Mouse (Mus musculus): ENCODE results near the gene Lypd5.
"Not testable (repeated sequence)": the region's sequence is repeated elsewhere in the genome, so short reads cannot be mapped to it uniquely, and the experiment has no call there.

The Lypd5 gene

GRCm38 (mm10) chr7:24379934-24380333, 30.9 kb downstream of the Lypd5 start:
- DNase-seq (ENCODE audit: inconsistent age in 2 of 2, low spot score in 1 of 2), result peak in 1 of 2 experiments; percentile 18

GRCm38 (mm10) chr7:24380370-24380769, 31.4 kb downstream of the Lypd5 start:
- no peak for DNase-seq (ENCODE audit: inconsistent age in 2 of 2, low spot score in 1 of 2)

DNA sequence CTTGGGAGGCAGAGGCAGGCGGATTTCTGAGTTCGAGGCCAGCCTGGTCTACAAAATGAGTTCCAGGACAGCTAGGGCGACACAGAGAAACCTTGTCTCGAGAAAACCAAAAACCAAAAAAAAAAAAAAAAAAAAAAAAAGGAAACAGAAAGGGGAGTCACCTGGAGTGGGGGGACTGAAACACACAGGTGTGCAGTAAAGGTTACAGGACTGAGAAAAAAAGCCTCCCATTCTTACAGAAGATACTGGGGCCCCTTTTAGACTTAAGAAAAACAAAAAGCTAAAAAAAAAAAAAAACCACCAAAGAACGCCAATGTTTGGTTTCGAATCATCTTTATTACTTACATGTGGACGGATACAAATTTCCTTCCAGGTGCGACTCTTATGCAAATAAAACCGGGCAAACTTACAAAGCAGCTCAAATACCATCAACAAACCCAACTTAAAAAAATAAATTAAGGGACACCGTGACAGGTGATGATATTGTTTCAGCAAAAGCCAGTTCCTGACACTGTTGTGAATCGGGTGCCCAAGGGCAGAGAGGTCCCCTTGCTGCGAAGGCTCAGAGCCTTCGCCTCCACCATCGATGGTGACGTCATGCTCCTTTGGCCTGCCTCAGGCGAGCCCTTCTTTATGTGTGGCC, 33.9 kb downstream of the Lypd5 start:
- DNase-seq (ENCODE audit: inconsistent age in 2 of 2, low spot score in 1 of 2), result peak in 1 of 2 experiments; percentile 17

DNA sequence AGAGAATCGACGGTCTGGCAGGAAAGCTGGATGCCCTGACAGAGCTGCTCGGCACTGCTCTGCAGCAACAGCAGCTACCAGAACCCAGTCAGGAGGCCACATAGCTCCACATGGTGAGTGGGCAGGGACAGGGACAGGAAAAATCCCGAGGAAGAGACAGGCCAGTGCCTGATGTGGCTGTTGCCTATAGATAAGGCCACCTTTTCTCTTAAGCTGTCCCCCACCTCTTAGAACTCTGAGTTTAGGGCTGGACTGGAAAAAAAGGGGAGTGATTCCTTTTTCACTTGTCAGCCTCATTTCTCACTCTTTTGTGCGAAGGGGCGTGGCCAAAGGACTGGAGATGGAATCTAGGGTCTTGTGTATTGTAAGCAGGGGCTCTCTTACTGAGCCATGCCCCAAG, 35.1 kb downstream of the Lypd5 start:
- no peak for DNase-seq (ENCODE audit: inconsistent age in 2 of 2, low spot score in 1 of 2)

DNA sequence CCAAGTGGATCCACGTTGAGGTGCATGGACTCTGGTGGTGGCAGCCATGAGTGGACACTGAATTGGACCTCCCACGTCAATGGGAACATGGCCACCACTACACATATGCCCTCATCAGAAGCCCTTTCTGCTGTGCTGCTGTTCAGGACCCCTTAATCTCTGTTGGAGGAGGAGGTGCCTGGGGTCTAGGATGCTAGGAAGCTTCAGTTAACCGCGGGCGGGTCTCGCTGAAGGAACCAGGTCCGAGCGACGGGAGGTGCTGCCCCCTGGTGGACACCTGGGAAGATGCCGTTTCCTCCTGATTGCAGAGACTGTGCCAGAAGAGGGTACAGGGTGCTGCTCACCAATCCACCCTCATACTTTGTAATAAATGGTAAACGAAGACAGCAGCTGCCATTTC, 35.8 kb downstream of the Lypd5 start:
- peak; percentile 75 to 89 for DNase-seq (ENCODE audit: inconsistent age in 2 of 2, low spot score in 1 of 2)

- peak; percentile 95 to 96 for DNase-seq (ENCODE audit: inconsistent age in 2 of 2, low spot score in 1 of 2)
These were observed 38.1 kb downstream of the Lypd5 start for GRCm38 (mm10) chr7:24387059-24387556.

DNA sequence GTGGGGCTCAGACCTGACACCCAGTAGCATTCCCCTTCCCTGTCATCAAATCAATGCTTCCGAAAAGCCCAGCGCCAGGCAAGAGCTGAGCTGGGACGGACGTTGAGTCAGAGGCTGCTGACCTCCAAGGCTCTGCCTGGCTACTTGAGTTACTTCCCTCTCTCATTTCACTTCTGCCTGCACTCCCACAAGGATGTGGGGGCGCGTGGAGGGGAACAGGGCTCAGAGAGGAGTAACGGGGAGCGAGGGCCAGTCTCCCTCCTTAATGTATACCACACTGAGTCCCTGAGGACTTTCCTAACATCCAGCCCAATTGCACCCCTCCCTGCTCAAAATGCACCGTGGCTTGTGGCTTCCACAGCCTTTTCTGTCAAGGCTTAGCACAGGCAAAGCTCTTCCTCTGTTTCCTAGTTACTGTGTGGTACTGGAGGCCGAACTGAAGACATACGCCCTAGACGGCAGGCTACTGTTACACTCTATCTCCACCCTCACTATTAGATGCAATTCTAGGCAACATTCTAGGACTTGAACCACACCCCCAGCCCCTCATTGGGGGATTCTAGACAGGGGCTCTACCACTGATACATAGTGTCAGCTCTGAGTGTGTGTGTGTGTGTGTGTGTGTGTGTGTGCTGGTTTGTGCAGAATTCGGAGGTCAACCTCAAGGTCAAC, 40.7 kb downstream of the Lypd5 start:
- peak in 1 of 2 experiments; percentile 75 for DNase-seq (ENCODE audit: inconsistent age in 2 of 2, low spot score in 1 of 2)

DNA sequence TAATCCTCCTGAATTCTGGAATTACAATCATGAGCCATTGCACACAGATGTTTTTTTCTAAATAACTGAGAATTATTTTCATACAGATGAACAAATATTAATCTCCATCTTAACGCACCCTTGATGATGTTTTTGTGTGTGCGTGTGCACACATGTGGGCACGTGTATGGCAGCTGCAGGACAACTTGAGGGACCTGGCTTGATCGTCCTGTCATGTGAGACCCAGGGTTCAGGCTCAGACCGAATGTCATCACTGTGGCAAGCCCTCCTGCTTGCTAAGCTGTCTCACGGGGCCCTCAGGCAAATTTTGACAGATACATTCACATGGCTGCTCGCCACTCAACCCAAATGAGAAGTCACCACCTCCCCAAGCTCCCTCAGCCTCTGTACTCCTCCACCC, 41.5 kb downstream of the Lypd5 start:
- DNase-seq (ENCODE audit: inconsistent age in 2 of 2, low spot score in 1 of 2), result peak in 1 of 2 experiments; percentile 36

DNA sequence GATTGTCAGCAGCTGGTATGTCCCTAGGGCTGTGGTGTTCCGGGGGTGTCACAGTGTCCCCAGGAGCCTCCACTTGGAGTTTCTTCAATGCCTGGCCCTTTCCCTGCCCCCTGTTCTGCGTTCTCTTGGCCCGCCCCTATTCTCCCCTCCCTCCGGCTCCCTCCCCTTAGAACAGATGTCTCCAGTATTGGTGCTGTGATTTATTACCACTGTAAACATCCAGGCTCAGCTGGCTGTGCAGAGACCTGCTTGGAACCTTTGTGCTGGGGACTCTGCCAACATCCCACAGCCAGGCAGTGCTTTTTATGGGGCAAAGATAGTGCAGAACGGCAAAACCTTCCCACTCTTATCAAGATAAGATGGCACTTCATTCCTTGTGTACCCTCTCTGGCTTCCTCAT, 42.1 kb downstream of the Lypd5 start:
- peak; percentile 64 to 69 for DNase-seq (ENCODE audit: inconsistent age in 2 of 2, low spot score in 1 of 2)

- peak in 1 of 2 experiments; percentile 23 for DNase-seq (ENCODE audit: inconsistent age in 2 of 2, low spot score in 1 of 2)
These were observed 42.7 kb downstream of the Lypd5 start for GRCm38 (mm10) chr7:24391687-24392086.

GRCm38 (mm10) chr7:24394054-24394453, 45.1 kb downstream of the Lypd5 start:
- no peak for DNase-seq (ENCODE audit: inconsistent age in 2 of 2, low spot score in 1 of 2)

GRCm38 (mm10) chr7:24394475-24395161, 45.6 kb downstream of the Lypd5 start:
- DNase-seq (ENCODE audit: inconsistent age in 2 of 2, low spot score in 1 of 2), result no peak

- no peak for DNase-seq (ENCODE audit: inconsistent age in 2 of 2, low spot score in 1 of 2)
These were observed 47.8 kb downstream of the Lypd5 start for GRCm38 (mm10) chr7:24396832-24397231.

- no peak for DNase-seq (ENCODE audit: inconsistent age in 2 of 2, low spot score in 1 of 2)
These were observed 49.4 kb downstream of the Lypd5 start for GRCm38 (mm10) chr7:24398364-24398913.

GRCm38 (mm10) chr7:24399256-24400081, 50.5 kb downstream of the Lypd5 start, which contains the start of gene Smg9:
Gene Smg9, plus strand, starts transcription at chr7:24399619.
- DNase-seq (ENCODE audit: inconsistent age in 2 of 2, low spot score in 1 of 2), result peak; percentile 99

DNA sequence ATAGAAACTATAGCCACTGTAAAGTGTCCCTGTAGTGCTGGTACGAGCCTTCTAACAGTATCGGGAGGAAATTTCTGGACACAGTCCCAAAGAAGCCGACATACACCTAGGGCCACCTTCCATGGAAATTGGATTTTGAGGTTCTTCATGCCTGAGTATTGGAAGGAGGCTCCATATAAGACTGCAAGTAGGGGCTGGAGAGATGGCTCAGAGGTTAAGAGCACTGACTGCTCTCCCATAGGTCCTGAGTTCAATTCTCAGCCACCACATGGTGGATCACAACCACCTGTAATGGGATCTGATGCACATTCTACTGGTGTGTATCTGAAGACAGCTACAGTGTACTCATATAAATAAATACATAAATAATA, 51.1 kb downstream of the Lypd5 start:
- DNase-seq (ENCODE audit: inconsistent age in 2 of 2, low spot score in 1 of 2), result no peak

DNA sequence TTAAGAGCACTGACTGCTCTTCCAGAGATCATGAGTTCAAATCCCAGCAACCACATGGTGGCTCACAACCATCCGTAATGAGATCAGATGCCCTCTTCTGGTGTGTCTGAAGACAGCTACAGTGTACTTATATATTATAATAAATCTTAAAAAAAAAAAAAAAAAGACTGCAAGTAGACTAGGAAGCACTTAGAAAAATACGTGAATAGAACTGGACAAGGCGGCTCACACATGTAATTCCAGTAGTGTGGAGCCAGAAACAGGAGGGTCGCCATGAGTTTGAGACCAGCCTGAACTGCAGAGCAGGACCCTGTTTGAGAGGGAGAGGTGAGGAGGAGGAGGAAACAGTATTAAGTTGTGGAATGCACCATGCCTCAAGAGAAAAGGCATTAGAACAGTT, 51.5 kb downstream of the Lypd5 start:
- DNase-seq (ENCODE audit: inconsistent age in 2 of 2, low spot score in 1 of 2), result not testable (repeated sequence)

DNA sequence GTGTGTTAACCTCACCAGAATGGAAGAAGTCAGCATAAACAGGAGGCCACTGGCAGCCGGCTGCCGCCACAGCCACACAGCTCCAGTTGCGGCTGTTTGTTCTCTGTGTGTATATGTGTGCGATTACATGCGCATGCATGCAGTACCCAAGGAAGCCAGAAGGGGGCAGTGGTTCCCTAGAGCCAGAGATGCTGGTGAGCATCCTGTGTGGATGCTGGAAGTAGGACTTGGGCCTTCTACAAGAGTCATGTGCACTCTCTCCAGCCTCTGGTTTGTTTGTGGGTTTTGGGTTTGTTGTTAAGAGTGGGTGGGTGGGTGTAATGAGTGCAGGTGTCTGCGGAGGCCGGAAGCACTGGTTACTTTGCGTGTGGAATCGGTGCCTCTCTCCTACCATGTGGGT, 53.9 kb downstream of the Lypd5 start:
- DNase-seq (ENCODE audit: inconsistent age in 2 of 2, low spot score in 1 of 2), result no peak
